Mouse (Mus musculus): Measurements from ENCODE around the gene Cntfr. TPM values are rescaled to one million over a fixed set of nuclear protein-coding genes. Genes with fewer than 3 reads are reported as not detected.

Cntfr gene
- total RNA-seq, 2 experiments from 2014 or later = 3.9 to 4.0 TPM

- DNase-seq = no peak
These were observed 87.0 kb downstream of the Cntfr start for GRCm38 (mm10) chr4:41609681-41610593.

Other genes starting within 250 kb of the Cntfr start
- 1 to 10 TPM; 4.4 to 4.6 TPM for gene Kif24, start 232.2 kb downstream of the Cntfr start, total RNA-seq (2021)
- 10 to 100 TPM; 26.9 to 27.0 TPM for gene Nudt2, start 231.9 kb downstream of the Cntfr start, total RNA-seq (2021)
- gene AI464131, start 194.0 kb downstream of the Cntfr start, total RNA-seq (2021) = 10 to 100 TPM in 1 of 2 experiments, 1 to 10 TPM in 1; 9.2 to 10.7 TPM
- not detected for gene 1110017D15Rik, start 179.8 kb downstream of the Cntfr start, total RNA-seq (2021)
- gene Fam219a, start 127.6 kb downstream of the Cntfr start, total RNA-seq (2021) = 10 to 100 TPM; 15.3 to 15.5 TPM
- gene Dnaic1, start 127.3 kb downstream of the Cntfr start, total RNA-seq (2021) = 1 to 10 TPM; 1.3 to 1.7 TPM
- 1 to 10 TPM; 5.5 to 5.8 TPM for gene Enho, start 56.8 kb downstream of the Cntfr start, total RNA-seq (2021)
- 10 to 100 TPM; 50.0 to 53.5 TPM for gene Il11ra1, start 2.9 kb upstream of the Cntfr start, total RNA-seq (2021)
- gene Rpp25l, start 16.4 kb upstream of the Cntfr start, total RNA-seq (2021) = 10 to 100 TPM; 27.8 to 28.6 TPM
- gene Dctn3, start 26.1 kb upstream of the Cntfr start, total RNA-seq (2021) = 10 to 100 TPM; 77.5 to 86.9 TPM
- gene Arid3c, start 34.1 kb upstream of the Cntfr start, total RNA-seq (2021) = not detected
- gene Galt, start 58.1 kb upstream of the Cntfr start, total RNA-seq (2021) = 10 to 100 TPM; 53.4 to 58.8 TPM
- gene Sigmar1, start 59.1 kb upstream of the Cntfr start, total RNA-seq (2021) = 10 to 100 TPM; 26.8 to 28.9 TPM
- 10 to 100 TPM; 24.7 to 34.9 TPM for gene Ccl27a, start 77.2 kb upstream of the Cntfr start, total RNA-seq (2021)
- gene Gm21541, start 206.5 kb upstream of the Cntfr start, total RNA-seq (2021) = not detected
- gene Gm20878, start 244.5 kb upstream of the Cntfr start, total RNA-seq (2021) = under 1 TPM; 0.70 to 0.83 TPM

All from heart, postnatal 4 days (tissue).